Mouse (Mus musculus): ENCODE data around the gene Dhx57. TPM values are rescaled to one million over a fixed set of nuclear protein-coding genes. Genes with fewer than 3 reads are reported as not detected.

Dhx57 gene
- total RNA-seq (2021): 10 to 100 TPM; 37.6 to 38.0 TPM
- long read RNA-seq, experiment 1, full-length matches to known transcripts: 12 of 20 reads
- long read RNA-seq, experiment 1, partial matches to known transcripts: 6 of 20 reads
- long read RNA-seq, experiment 1, other reads (novel, unspliced or antisense): 2 of 20 reads
- long read RNA-seq, experiment 2, full-length matches to known transcripts: 24 of 33 reads
- long read RNA-seq, experiment 2, partial matches to known transcripts: 4 of 33 reads
- long read RNA-seq, experiment 2, other reads (novel, unspliced or antisense): 5 of 33 reads

- peak within 1 kb of the TSS; percentile 93 for H3K4me3 ChIP-seq
- DNase-seq (ENCODE audit: low spot score in 2 of 2): peak; percentile 97 to 99
- TF ChIP-seq CTCF (conservative IDR thresholded peaks at IDR 0.05): no peak
- peak within 1 kb of the TSS; percentile 93 for H3K27ac ChIP-seq
Measured at GRCm38 (mm10) chr17:80290074-80290657, at the start of gene Dhx57, which contains the start of gene Morn2. Gene Dhx57 (minus strand): TSS chr17:80290476. Gene Morn2 (plus strand): TSS chr17:80290203.

- TF ChIP-seq CTCF (conservative IDR thresholded peaks at IDR 0.05): peak; percentile 67
- Histone ChIP-seq H3K4me3 (no peak overlapping the region), H3K27ac (no peak overlapping the region)
- DNase-seq (ENCODE audit: low spot score in 2 of 2): no peak
Measured at GRCm38 (mm10) chr17:80332386-80332785, 42.1 kb upstream of the Dhx57 start.

DNA sequence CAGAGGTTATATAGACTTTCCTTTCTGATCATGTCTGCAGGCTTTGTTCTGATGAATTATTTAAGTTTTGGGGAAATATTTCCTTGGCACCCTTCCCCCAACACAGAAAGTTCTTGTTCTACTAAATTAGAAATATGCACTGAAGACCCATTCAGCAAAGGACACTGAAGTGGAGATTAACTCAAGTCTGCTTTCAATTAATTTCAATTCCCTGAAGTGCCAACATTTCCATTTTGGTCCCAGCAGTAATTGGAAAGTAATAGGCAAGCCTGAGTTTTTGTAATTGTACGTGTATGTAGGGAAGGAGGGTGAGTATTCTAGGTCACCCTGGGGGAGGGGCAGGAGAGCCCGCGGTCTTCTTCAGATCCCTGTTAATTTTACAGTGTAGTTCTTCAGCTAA, 36.2 kb upstream of the Dhx57 start:
- TF ChIP-seq CTCF (conservative IDR thresholded peaks at IDR 0.05): no peak
- no peak overlapping the region for H3K27ac ChIP-seq
- DNase-seq (ENCODE audit: low spot score in 2 of 2): no peak
- H3K4me3 ChIP-seq: no peak overlapping the region

DNA sequence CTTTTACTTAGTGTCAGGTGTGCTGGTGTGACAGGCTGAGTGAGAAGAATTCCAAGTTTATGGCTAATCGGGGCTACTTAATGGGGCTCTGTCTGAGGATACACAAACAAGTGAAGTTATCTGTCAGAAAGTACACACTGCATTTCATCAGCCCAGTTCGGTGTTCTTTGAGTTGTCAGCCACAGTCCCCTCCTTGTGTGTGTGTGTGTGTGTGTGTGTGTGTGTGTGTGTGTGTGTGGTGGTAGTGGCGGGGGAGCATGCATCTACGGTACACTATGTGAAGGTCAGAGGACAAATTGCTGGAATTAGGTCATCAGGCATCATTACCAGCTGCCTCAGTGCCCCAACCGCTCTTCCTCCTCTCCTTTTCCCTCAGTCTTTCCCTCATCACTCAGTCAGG, 35.2 kb upstream of the Dhx57 start:
- TF ChIP-seq CTCF (conservative IDR thresholded peaks at IDR 0.05): no peak
- no peak overlapping the region for H3K4me3 ChIP-seq

DNA sequence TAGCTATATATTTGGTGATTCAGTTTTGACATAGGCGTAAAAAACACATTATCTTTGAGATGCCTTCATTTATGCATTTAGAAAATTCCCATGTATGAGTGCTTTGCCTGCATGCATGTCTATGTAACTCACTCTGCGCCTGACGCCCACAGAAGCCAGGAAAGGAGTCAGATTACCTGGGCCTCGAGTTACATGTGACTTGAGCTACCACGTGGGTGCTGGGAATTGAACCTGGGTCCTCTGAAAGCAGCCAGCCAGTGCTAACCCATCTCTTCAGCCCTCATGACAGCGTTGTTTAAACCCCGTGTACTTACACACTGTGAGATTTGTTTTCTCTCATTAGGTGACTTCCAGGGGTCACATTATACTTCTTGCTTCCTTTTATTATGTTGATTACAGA, 34.2 kb upstream of the Dhx57 start:
- no peak for DNase-seq (ENCODE audit: low spot score in 2 of 2)
- Histone ChIP-seq H3K4me3 (no peak overlapping the region), H3K27ac (no peak overlapping the region)
- no peak for TF ChIP-seq CTCF (conservative IDR thresholded peaks at IDR 0.05)

More for the DNA sequence above, 35.2 kb upstream of the Dhx57 start:
- DNase-seq (ENCODE audit: low spot score in 2 of 2): no peak
- no peak overlapping the region for H3K27ac ChIP-seq

DNA sequence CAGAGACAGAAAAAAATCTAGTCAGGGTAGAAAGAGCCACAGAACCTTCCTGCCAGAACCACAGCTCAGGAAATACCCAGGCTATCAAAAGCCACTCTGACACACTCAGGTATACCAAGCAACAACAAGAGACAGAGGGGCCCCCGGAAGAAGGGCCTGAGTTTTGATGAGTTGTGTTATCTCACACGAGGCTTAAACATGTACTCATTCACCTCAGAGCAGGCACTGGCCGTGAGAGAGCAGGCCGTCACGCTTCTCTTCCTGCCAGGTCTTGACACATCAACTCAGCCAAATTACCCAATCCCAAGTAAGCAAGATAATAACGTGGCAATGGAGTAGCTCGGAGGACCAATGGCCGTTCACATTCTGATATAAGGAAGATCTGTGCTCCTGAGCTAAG, 33.4 kb upstream of the Dhx57 start:
- H3K4me3 ChIP-seq: no peak overlapping the region
- no peak for DNase-seq (ENCODE audit: low spot score in 2 of 2)
- no peak for TF ChIP-seq CTCF (conservative IDR thresholded peaks at IDR 0.05)
- no peak overlapping the region for H3K27ac ChIP-seq

- no peak for DNase-seq (ENCODE audit: low spot score in 2 of 2)
- H3K4me3 ChIP-seq: no peak overlapping the region
- TF ChIP-seq CTCF (conservative IDR thresholded peaks at IDR 0.05): no peak
- no peak overlapping the region for H3K27ac ChIP-seq
Measured at GRCm38 (mm10) chr17:80323015-80323414, 32.7 kb upstream of the Dhx57 start.

GRCm38 (mm10) chr17:80322228-80322627, 32.0 kb upstream of the Dhx57 start:
- no peak for DNase-seq (ENCODE audit: low spot score in 2 of 2)
- H3K27ac ChIP-seq: no peak overlapping the region
- no peak for TF ChIP-seq CTCF (conservative IDR thresholded peaks at IDR 0.05)
- H3K4me3 ChIP-seq: no peak overlapping the region

DNA sequence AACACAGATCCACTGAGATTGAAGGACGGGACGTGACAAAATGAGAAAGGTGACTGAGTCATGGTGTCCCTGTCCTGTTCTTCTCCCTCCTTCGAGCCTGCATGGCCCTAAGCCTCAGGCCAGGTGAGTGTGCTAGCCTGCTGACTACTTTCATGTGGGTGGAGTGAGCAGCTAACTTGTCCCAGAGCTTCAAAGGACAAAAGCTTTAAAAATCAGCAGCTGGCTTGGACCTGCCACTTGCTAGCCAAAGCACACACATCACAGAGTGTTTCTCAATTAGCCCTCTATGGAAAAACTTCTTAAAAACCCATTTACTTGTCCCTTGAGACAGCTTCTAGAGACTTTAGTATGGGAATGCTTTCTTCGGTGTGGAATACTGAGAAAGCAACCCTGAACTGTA, 22.1 kb upstream of the Dhx57 start:
- no peak for DNase-seq (ENCODE audit: low spot score in 2 of 2)
- TF ChIP-seq CTCF (conservative IDR thresholded peaks at IDR 0.05): no peak
- Histone ChIP-seq H3K27ac (no peak overlapping the region), H3K4me3 (no peak overlapping the region)

GRCm38 (mm10) chr17:80311761-80312160, 21.5 kb upstream of the Dhx57 start:
- Histone ChIP-seq H3K4me3 (no peak overlapping the region), H3K27ac (no peak overlapping the region)
- TF ChIP-seq CTCF (conservative IDR thresholded peaks at IDR 0.05): no peak
- DNase-seq (ENCODE audit: low spot score in 2 of 2): no peak

- TF ChIP-seq CTCF (conservative IDR thresholded peaks at IDR 0.05): no peak
- H3K27ac ChIP-seq: no peak within 1 kb of the TSS
Measured at GRCm38 (mm10) chr17:80307251-80307650, 17.0 kb upstream of the Dhx57 start, which contains the start of gene Arhgef33. Gene Arhgef33 (plus strand): TSS chr17:80307407.

GRCm38 (mm10) chr17:80298844-80299243, 8.6 kb upstream of the Dhx57 start:
- DNase-seq (ENCODE audit: low spot score in 2 of 2): no peak
- no peak overlapping the region for H3K4me3 ChIP-seq
- H3K27ac ChIP-seq: no peak overlapping the region
- TF ChIP-seq CTCF (conservative IDR thresholded peaks at IDR 0.05): no peak

More at GRCm38 (mm10) chr17:80307251-80307650, 17.0 kb upstream of the Dhx57 start, which contains the start of gene Arhgef33:
- no peak for DNase-seq (ENCODE audit: low spot score in 2 of 2)
- no peak within 1 kb of the TSS for H3K4me3 ChIP-seq

- DNase-seq (ENCODE audit: low spot score in 2 of 2): no peak
- Histone ChIP-seq H3K27ac (no peak overlapping the region), H3K4me3 (no peak overlapping the region)
- no peak for TF ChIP-seq CTCF (conservative IDR thresholded peaks at IDR 0.05)
Measured at GRCm38 (mm10) chr17:80295258-80295657, 5.0 kb upstream of the Dhx57 start.

DNA sequence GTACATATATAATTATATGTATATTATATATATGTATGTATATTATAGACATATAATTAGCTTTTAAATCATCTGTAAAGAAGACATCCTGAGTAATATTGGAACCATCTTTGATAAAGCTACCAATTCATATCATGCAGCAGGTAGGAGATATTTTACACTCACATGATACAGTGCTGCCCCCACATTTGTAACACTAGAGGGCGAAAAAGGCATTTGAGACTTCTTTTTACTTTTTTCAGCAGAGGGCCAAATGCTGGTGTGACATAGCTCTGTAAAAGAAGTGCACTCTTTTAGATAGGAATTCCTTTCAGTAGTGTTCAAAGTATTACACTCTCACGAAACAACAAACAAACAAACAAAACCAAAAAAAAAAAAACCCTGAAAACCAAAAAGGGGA, 872 bp upstream of the Dhx57 start:
- H3K4me3 ChIP-seq: peak overlapping the region; percentile 93
- H3K27ac ChIP-seq: peak overlapping the region; percentile 93; the same call in 1 of the 2 replicates
- DNase-seq (ENCODE audit: low spot score in 2 of 2): peak; percentile 44 to 53
- TF ChIP-seq CTCF (conservative IDR thresholded peaks at IDR 0.05): peak; percentile 88
